Mouse (Mus musculus) 3134 (cell line): Measurements from ENCODE around the gene Cgas.
A peak's percentile ranks its signal among the peaks of the same experiment; 100 is the strongest.
"Not testable (repeated sequence)": the region's sequence is repeated elsewhere in the genome, so short reads cannot be mapped to it uniquely, and the experiment has no call there.

Source experiments
- DNase-seq: peaks from one replicate; pipeline ENCODE4 v3.0.0-alpha.2; 2011; ENCODE audit warnings: low spot score; ENCODE audit not compliant: insufficient read length; ENCODE audit errors: extremely low read depth

Gene Cgas

GRCm38 (mm10) chr9:78442579-78443392, at the start of gene Cgas:
Gene Cgas, minus strand, starts transcription at chr9:78443237.
- DNase-seq: peak; percentile 86

- DNase-seq: no peak
These were observed 49.2 kb upstream of the Cgas start for GRCm38 (mm10) chr9:78492254-78492653.

GRCm38 (mm10) chr9:78491169-78491568, 48.1 kb upstream of the Cgas start:
- DNase-seq: no peak

GRCm38 (mm10) chr9:78488890-78489420, 45.9 kb upstream of the Cgas start, which contains the start of gene Eef1a1:
Gene Eef1a1, minus strand, starts transcription at chr9:78489151.
- DNase-seq: peak; percentile 84

- DNase-seq: not testable (repeated sequence)
These were observed 45.0 kb upstream of the Cgas start for GRCm38 (mm10) chr9:78488021-78488420.

GRCm38 (mm10) chr9:78484660-78485059, 41.6 kb upstream of the Cgas start:
- no peak for DNase-seq

- DNase-seq: no peak
These were observed 39.3 kb upstream of the Cgas start for GRCm38 (mm10) chr9:78482386-78482785.

- peak; percentile 97 for DNase-seq
These were observed 38.6 kb upstream of the Cgas start for GRCm38 (mm10) chr9:78481423-78482331.

GRCm38 (mm10) chr9:78480706-78481358, 37.8 kb upstream of the Cgas start:
- peak; percentile 83 for DNase-seq

- DNase-seq: not testable (repeated sequence)
These were observed 37.2 kb upstream of the Cgas start for GRCm38 (mm10) chr9:78480227-78480626.

- DNase-seq: peak; percentile 14
These were observed 36.3 kb upstream of the Cgas start for GRCm38 (mm10) chr9:78479308-78479707.

GRCm38 (mm10) chr9:78478009-78478605, 35.1 kb upstream of the Cgas start:
- DNase-seq: not testable (repeated sequence)

GRCm38 (mm10) chr9:78477021-78477551, 34.0 kb upstream of the Cgas start:
- DNase-seq: peak; percentile 35

GRCm38 (mm10) chr9:78476531-78477020, 33.5 kb upstream of the Cgas start:
- peak; percentile 38 for DNase-seq

- DNase-seq: peak; percentile 52
These were observed 32.8 kb upstream of the Cgas start for GRCm38 (mm10) chr9:78475873-78476272.

- peak; percentile 18 for DNase-seq
These were observed 32.3 kb upstream of the Cgas start for GRCm38 (mm10) chr9:78475383-78475780.

GRCm38 (mm10) chr9:78474771-78475382, 31.8 kb upstream of the Cgas start:
- DNase-seq: peak; percentile 18

GRCm38 (mm10) chr9:78474270-78474669, 31.2 kb upstream of the Cgas start:
- DNase-seq: peak; percentile 11

GRCm38 (mm10) chr9:78473588-78473987, 30.6 kb upstream of the Cgas start:
- peak; percentile 6 for DNase-seq
